Mouse (Mus musculus): ENCODE data around the gene Ncoa6. TPM values are rescaled to one million over a fixed set of nuclear protein-coding genes. Genes with fewer than 3 reads are reported as not detected.
A peak's percentile ranks its signal among the peaks of the same experiment; 100 is the strongest.

The Ncoa6 gene
- total RNA-seq, 2 experiments from 2014 or later, result 33.3 to 39.4 TPM

DNA sequence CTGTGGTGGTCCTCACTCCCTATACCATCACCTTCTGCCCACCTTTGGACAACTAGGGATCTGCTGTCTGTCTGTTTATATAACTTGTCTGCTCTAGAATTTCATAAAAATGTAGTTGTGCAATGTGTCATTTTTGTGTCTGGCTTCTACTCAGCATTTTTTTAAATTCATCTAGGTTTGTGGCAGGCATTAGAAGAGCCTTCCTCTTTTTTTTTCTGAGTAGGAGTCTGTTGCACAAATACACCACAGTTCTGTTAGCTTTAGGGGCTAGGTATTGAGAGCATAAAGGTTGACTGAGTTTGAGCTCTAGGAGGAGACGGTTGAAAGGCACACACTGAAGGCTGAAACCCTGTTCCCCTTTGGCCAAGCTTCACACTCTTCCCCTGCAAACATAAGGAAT lies 100.4 kb downstream of the Ncoa6 start:
- DNase-seq (ENCODE audit: low spot score in 2 of 2), result no peak

DNA sequence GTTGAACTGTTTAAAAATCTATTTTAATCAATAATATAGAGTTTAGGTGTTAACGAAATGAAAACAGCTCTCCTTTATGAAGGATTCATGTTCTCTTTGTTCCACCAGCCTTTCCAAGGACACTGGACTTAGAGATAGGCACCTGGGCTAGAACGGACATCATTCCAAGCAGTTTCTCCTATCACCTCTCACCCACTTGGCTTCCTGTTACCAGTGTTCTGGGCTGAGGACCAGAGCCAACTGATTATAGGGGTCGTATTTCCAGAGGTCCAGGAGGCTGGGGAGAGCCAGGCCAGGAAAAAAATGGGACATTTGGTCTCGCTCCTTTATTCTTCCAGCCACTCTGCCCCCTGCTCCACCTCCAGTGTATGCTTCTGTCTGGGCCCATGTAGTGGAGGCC lies 101.2 kb downstream of the Ncoa6 start:
- DNase-seq (ENCODE audit: low spot score in 2 of 2), result no peak

DNA sequence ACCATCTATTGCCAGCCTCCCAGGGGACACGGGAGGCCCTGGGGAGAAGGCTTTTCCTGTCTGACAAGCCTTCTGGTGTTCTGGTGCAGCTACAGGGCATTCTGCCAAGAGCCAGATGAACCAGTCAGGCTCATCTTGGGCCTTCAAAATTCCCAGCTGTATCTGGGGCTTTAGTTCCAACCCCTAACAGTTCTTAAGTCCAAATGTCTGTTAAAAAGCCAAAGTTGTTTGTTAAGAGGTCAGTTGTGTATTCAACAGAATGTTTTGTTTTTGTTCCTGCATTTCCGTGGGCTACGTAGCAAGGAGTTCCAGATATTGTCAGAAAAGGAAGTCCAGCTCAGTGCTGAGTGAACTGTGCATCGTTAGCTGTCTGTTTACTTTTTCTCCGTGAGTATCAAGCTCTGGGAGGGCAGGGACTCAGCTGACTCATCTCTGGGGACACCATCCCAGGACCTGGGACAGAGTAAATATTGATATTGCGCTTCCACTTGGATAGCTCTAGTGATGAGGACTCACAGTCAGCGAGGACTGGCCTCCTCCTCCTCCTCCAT lies 104.3 kb downstream of the Ncoa6 start:
- DNase-seq (ENCODE audit: low spot score in 2 of 2), result peak in 1 of 2 experiments; percentile 31

DNA sequence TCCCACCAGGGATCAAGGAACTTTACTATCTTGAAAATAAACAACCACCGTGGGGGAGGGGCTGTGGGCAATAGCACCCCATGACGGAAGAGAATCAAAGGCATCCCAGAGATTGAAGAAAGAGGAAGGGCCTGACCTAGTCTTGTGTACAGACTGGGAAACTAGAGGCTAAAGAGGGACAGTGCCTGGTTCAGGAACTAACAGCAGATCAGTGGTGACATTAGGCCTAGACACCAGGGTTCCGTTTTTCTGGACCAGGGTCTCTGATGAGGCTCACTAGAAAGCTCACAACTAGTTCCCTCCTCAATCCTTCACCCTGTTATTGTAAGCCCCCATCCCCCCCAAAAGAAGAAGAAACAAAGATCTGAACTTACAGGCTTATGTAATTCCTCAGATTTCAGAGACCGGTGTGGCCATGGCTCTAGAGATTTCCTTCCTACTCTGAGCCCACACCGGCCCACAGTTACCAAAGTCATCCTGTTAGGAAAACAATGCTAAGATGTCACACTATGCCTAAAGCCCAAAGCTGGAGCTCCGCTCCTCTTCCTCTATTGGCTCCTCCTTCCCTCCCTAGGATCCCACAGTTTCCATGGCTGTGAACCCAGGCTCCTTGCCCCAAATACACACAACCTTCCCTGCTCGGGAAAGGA lies 105.9 kb downstream of the Ncoa6 start:
- no peak for DNase-seq (ENCODE audit: low spot score in 2 of 2)

DNA sequence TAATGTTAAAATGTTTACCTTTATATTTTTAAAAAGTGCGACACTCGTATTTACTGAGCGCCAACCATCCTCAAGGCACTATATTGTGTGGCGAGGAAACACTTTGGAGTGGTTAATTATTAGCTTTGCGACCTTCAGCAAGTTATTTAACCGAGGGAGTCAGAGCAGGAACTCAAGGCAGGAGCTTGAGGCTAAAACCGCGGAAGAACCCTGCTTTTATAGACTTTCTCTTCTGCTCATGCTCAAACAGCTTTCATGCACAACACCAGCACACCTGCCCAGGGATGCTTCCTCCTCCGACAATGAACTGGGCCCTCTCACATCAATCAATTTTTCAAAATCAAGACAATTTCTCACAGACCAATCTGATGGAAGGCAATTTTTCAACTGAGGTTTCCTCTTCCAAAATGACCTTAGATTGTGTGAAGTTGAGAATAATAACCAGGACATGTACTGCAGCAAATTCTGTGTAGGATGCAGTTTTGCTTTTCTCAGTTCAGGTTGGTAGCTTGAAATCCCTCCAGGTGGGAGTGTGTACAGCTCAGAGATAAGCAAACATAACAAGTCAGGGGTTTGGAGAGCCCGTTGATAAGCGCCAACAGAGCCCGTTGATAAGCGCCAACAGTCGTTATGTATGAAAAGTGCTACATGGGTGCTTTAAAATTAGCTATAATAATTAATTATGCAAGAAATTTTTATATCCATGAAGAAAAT lies 115.9 kb downstream of the Ncoa6 start:
- DNase-seq (ENCODE audit: low spot score in 2 of 2), result no peak

DNA sequence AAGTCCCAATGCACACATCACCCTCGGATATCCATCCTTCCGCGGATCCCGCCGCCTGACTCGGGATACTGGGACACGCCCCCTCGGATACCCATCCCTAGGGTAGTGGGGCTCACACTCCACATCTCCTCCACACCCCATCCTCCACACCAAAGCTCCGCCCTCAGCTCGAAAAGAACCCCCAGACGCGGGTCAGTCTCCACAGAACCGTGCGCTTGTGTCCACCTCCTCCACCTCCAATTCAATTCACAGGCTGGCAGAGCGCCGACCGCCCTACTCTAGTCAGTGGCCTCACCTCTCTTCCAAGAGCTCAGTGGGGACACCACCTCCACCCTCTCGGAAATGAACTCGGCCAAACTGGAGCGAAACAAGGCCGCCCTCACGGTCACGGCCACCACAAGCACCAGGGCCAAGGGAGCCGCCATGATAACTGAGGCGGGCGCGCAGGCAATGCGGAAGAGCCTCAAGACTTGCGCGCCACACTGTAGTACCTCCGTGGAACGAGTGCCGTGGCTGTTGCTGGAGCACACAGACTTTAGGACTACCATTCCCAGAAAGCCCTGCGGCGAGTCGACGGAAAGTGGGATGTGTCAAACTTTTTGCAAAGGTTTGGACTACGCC lies 116.6 kb downstream of the Ncoa6 start, which contains the start of gene Pigu:
TSS of gene Pigu (minus strand) at position 460 of the 621 bp plus-strand sequence.
- peak; percentile 84 to 87 for DNase-seq (ENCODE audit: low spot score in 2 of 2)

DNA sequence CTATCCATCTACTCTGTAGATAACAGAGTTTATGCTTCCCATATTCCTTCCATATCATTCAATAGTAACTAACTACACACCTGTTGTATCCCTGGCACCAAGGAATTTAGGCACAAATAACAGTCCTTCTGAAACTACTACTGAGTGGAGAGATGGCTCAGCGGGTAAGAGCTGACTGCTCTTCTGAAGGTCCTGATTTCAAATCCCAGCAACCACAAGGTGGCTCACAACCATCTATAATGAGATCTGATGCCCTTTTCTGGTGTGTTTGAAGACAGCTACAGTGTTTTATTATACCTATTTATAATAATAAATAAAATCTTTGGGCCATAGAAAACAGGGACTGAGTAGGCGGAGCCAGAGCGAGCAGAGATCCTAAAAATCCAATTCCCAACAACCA lies 119.3 kb downstream of the Ncoa6 start:
- no peak for DNase-seq (ENCODE audit: low spot score in 2 of 2)

DNA sequence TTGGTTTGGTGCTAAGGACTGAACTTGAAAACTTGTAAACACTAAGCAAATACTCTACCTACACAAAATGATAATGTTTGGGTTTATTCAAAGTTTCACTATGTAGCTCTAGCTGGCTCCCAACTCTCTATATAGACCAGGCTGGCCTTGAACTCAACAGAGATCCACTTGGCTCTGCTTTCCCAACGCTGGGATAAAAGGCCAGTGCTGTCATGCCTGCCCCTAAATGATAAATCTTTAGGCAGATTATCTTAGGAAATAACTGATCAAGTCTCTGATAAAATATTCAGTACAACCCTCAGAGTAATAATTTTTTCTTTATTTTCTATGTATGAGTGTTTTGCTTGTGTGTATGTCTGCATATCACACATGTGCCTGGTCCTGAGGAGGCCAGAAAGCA lies 127.0 kb downstream of the Ncoa6 start:
- DNase-seq (ENCODE audit: low spot score in 2 of 2), result no peak

Small RNA genes lying within 50 kb of the gene (microRNA-seq; reads per million reads assigned to microRNA genes)
- 0 to 0.47 reads per million in 2 experiments for gene Mir695 (ENCODE audit: borderline number of aligned reads in 2 of 2)

Other genes with a start within 250 kb of the Ncoa6 start
- gene Dynlrb1, start 237.4 kb downstream of the Ncoa6 start, total RNA-seq (2021), result 100 to 1,000 TPM; 276 to 369 TPM
- 100 to 1,000 TPM; 390 to 903 TPM for gene Map1lc3a, start 197.6 kb downstream of the Ncoa6 start, total RNA-seq (2021)
- 10 to 100 TPM; 29.9 to 33.4 TPM for gene Pigu, start 116.5 kb downstream of the Ncoa6 start, total RNA-seq (2021)
- gene Trp53inp2, start 92.8 kb downstream of the Ncoa6 start, total RNA-seq (2021), result 100 to 1,000 TPM; 293 to 384 TPM
- 100 to 1,000 TPM in 1 of 2 experiments, 10 to 100 TPM in 1; 83.3 to 368 TPM for gene Acss2, start 44.1 kb upstream of the Ncoa6 start, total RNA-seq (2021)
- gene Ggt7, start 44.3 kb upstream of the Ncoa6 start, total RNA-seq (2021), result 1 to 10 TPM; 3.0 to 4.7 TPM
- gene Gss, start 118.9 kb upstream of the Ncoa6 start, total RNA-seq (2021), result 10 to 100 TPM; 41.4 to 67.5 TPM
- gene Myh7b, start 137.3 kb upstream of the Ncoa6 start, total RNA-seq (2021), result under 1 TPM; 0.17 to 0.45 TPM
- gene Trpc4ap, start 218.5 kb upstream of the Ncoa6 start, total RNA-seq (2021), result 100 to 1,000 TPM; 123 to 144 TPM